Mouse (Mus musculus) MEL (cell line): Measurements from ENCODE around the gene Kif6. TPM values are rescaled to one million over a fixed set of nuclear protein-coding genes. Genes with fewer than 3 reads are reported as not detected.

Experiments
- DNase-seq: peaks from one replicate; pipeline ENCODE4 v3.0.0; 2011; ENCODE audit warnings: low read depth, low spot score
- H3K27ac ChIP-seq: 2 replicates; pipeline ENCODE4 v1.5.1; 2012; ENCODE audit warnings: low read depth, mild to moderate bottlenecking, control low read depth, low read length, moderate library complexity; ENCODE audit not compliant: control insufficient read depth
- H3K27me3 ChIP-seq, 2 experiments: fragments of 150-350 bp in 1 of 2; sonication (generic) in 1 of 2; 2 replicates each; pipeline ENCODE4 v1.6.1; 2012; ENCODE audit warnings: low read length in 2 of 2, mild to moderate bottlenecking in 2 of 2, improper control_type of control experiment in 1 of 2, moderate library complexity in 1 of 2; ENCODE audit not compliant: insufficient read depth in 2 of 2, control insufficient read depth in 1 of 2
- H3K36me3 ChIP-seq, 2 experiments: 2 replicates each; pipeline ENCODE4 v1.6.1; 2012 to 2014; ENCODE audit warnings: low read length in 2 of 2, improper control_type of control experiment in 1 of 2, inconsistent platforms in 1 of 2, mild to moderate bottlenecking in 1 of 2; ENCODE audit not compliant: insufficient read depth in 2 of 2, control insufficient read depth in 1 of 2
- H3K4me1 ChIP-seq, 2 experiments: fragments of 150-350 bp in 1 of 2; sonication (generic) in 1 of 2; 2 replicates each; pipeline ENCODE4 v1.6.1; 2012; ENCODE audit warnings: low read length in 2 of 2, improper control_type of control experiment in 1 of 2, mild to moderate bottlenecking in 1 of 2; ENCODE audit not compliant: insufficient read depth in 2 of 2, control insufficient read depth in 1 of 2
- H3K4me3 ChIP-seq, 2 experiments: fragments of 150-350 bp in 1 of 2; sonication (generic) in 1 of 2; 2 replicates each; pipeline ENCODE4 v1.5.1; 2012; ENCODE audit warnings: low read depth in 2 of 2, low read length in 2 of 2, mild to moderate bottlenecking in 2 of 2, moderate library complexity in 2 of 2, control low read depth in 1 of 2, improper control_type of control experiment in 1 of 2; ENCODE audit not compliant: control insufficient read depth in 1 of 2, insufficient read depth in 1 of 2
- H3K79me2 ChIP-seq: 2 replicates; pipeline ENCODE4 v1.6.1; 2012; ENCODE audit warnings: mild to moderate bottlenecking, low read length, moderate library complexity; ENCODE audit not compliant: control insufficient read depth, poor library complexity, insufficient read depth
- H3K9ac ChIP-seq: 2 replicates; pipeline ENCODE4 v1.6.1; 2012; ENCODE audit warnings: low read depth, mild to moderate bottlenecking, control low read depth, low read length, moderate library complexity; ENCODE audit not compliant: control insufficient read depth, poor library complexity, severe bottlenecking
- H3K9me3 ChIP-seq: fragments of 150-350 bp; sonication (generic); replicated peaks from 2 replicates; pipeline ENCODE4 v1.6.1; 2012; ENCODE audit warnings: mild to moderate bottlenecking, low read length, improper control_type of control experiment, moderate library complexity; ENCODE audit not compliant: insufficient read depth
- BHLHE40 ChIP-seq: IDR thresholded peaks from 2 replicates; pipeline ENCODE4 v1.6.1; 2012; ENCODE audit warnings: low read depth, mild to moderate bottlenecking, inconsistent platforms, low read length, improper control_type of control experiment, borderline replicate concordance
- CHD2 ChIP-seq: IDR thresholded peaks from 2 replicates; pipeline ENCODE4 v1.6.1; 2011; ENCODE audit warnings: low read length, improper control_type of control experiment
- CTCF ChIP-seq, 3 experiments: IDR thresholded peaks in 2 of 3; conservative IDR thresholded peaks in 1 of 3; 2 replicates each; pipeline ENCODE4 v1.5.1; 2011 to 2012; ENCODE audit warnings: low read length in 3 of 3, low read depth in 2 of 3, mild to moderate bottlenecking in 2 of 3, improper control_type of control experiment in 1 of 3, inconsistent platforms in 1 of 3, mixed read lengths in 1 of 3, moderate library complexity in 1 of 3; ENCODE audit not compliant: control insufficient read depth in 1 of 3, insufficient read depth in 1 of 3, poor library complexity in 1 of 3, severe bottlenecking in 1 of 3
- EP300 ChIP-seq, 2 experiments: IDR thresholded peaks; 2 replicates each; pipeline ENCODE4 v1.6.1; 2011; ENCODE audit warnings: improper control_type of control experiment in 2 of 2, low read length in 2 of 2, low read depth in 1 of 2, mild to moderate bottlenecking in 1 of 2
- GABPA ChIP-seq: IDR thresholded peaks from 2 replicates; pipeline ENCODE4 v1.6.1; 2012; ENCODE audit warnings: low read depth, mild to moderate bottlenecking, inconsistent platforms, low read length, improper control_type of control experiment, moderate library complexity
- JUND ChIP-seq: IDR thresholded peaks from 2 replicates; pipeline ENCODE4 v1.6.1; 2011; ENCODE audit warnings: low read depth, mild to moderate bottlenecking, improper control_type of control experiment, low read length
- MAFK ChIP-seq: IDR thresholded peaks from 2 replicates; pipeline ENCODE4 v1.6.1; 2011; ENCODE audit warnings: low read depth, mild to moderate bottlenecking, low read length, improper control_type of control experiment, borderline replicate concordance
- MAX ChIP-seq: IDR thresholded peaks from 2 replicates; pipeline ENCODE4 v1.6.1; 2011; ENCODE audit warnings: low read length, improper control_type of control experiment
- MEF2A ChIP-seq: IDR thresholded peaks from 2 replicates; pipeline ENCODE4 v1.6.1; 2014; ENCODE audit warnings: low read depth, mild to moderate bottlenecking, inconsistent platforms, low read length, improper control_type of control experiment; ENCODE audit not compliant: poor library complexity, insufficient replicate concordance, severe bottlenecking; ENCODE audit errors: extremely low read depth
- MXI1 ChIP-seq: IDR thresholded peaks from 2 replicates; pipeline ENCODE4 v1.6.1; 2011; ENCODE audit warnings: mild to moderate bottlenecking, low read depth, low read length, improper control_type of control experiment
- MYB ChIP-seq: IDR thresholded peaks from 2 replicates; pipeline ENCODE4 v1.6.1; 2011; ENCODE audit warnings: mild to moderate bottlenecking, low read depth, low read length, improper control_type of control experiment
- POLR2A ChIP-seq, 2 experiments: IDR thresholded peaks; 2 replicates each; pipeline ENCODE4 v1.6.1; 2011 to 2012; ENCODE audit warnings: low read length in 2 of 2, mild to moderate bottlenecking in 2 of 2, control low read depth in 1 of 2, improper control_type of control experiment in 1 of 2, low read depth in 1 of 2, moderate library complexity in 1 of 2; ENCODE audit not compliant: control insufficient read depth in 1 of 2, insufficient read depth in 1 of 2, poor library complexity in 1 of 2
- POLR2AphosphoS2 ChIP-seq: IDR thresholded peaks from 2 replicates; pipeline ENCODE4 v1.6.1; 2011; ENCODE audit warnings: low read length, improper control_type of control experiment
- POLR2AphosphoS5 ChIP-seq: IDR thresholded peaks from 2 replicates; pipeline ENCODE4 v1.6.1; 2012; ENCODE audit warnings: low read depth, borderline replicate concordance, mild to moderate bottlenecking, inconsistent platforms, low read length, moderate library complexity, mixed read lengths
- RAD21 ChIP-seq: IDR thresholded peaks from 2 replicates; pipeline ENCODE4 v1.6.1; 2011; ENCODE audit warnings: mild to moderate bottlenecking, low read depth, low read length, improper control_type of control experiment
- SIN3A ChIP-seq: IDR thresholded peaks from 2 replicates; pipeline ENCODE4 v1.6.1; 2012; ENCODE audit warnings: low read length, improper control_type of control experiment, inconsistent platforms
- TCF12 ChIP-seq: IDR thresholded peaks from 2 replicates; pipeline ENCODE4 v1.6.1; 2014; ENCODE audit warnings: low read depth, mild to moderate bottlenecking, inconsistent platforms, low read length, improper control_type of control experiment, moderate library complexity
- USF1 ChIP-seq: IDR thresholded peaks from 2 replicates; pipeline ENCODE4 v1.6.1; 2014; ENCODE audit warnings: low read depth, mild to moderate bottlenecking, inconsistent platforms, low read length, improper control_type of control experiment, moderate library complexity
- ZKSCAN1 ChIP-seq: IDR thresholded peaks from 2 replicates; pipeline ENCODE4 v1.6.1; 2012; ENCODE audit warnings: low read depth, mild to moderate bottlenecking, inconsistent platforms, low read length, improper control_type of control experiment, moderate library complexity
- polyA plus RNA-seq, 2 experiments: library from polyadenylated mRNA; stranded (reverse) in 1 of 2; unstranded in 1 of 2; fragments of >175 nt in 1 of 2; fragments of >200 nt in 1 of 2; gene quantifications; 2 replicates each; pipeline versions ENCODE4 v1.2.1 to v1.2.4; 2012; ENCODE audit warnings: low replicate concordance in 2 of 2, low read depth in 1 of 2; ENCODE audit not compliant: insufficient read length in 2 of 2, insufficient read depth in 1 of 2, missing spikeins in 1 of 2
- total RNA-seq: library from RNA; depleted of rRNA; stranded (reverse); fragments of 300-350 nt; gene quantifications from 2 replicates; pipeline ENCODE4 v1.2.3, GENCODE M21; 2012

The Kif6 gene
- total and polyA plus RNA-seq, 3 experiments = not detected

DNA sequence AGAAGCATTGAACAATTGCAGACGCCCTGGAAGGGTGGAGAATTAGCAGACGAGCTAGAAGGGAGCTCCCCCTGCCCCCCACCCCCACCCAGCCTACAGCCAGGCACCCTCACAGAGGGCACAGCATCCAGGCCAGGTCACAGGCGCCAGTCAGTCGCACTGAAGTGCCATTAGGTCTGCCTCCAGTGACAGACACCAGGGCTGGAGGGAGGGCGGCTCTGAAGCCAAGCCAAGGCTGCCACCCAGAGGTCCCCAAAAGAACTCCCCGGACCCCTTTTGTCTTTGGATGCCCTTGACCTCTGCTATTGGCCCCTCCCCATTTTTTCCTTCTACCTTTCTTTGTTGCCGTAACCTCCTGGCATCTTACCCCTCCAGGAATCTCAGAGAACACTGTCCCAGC lies 274.7 kb downstream of the Kif6 start:
- no peak overlapping the region for H3K27ac ChIP-seq
- TF ChIP-seq CTCF (IDR thresholded peaks at IDR 0.05 in 2 of 3, conservative IDR thresholded peaks at IDR 0.05 in 1 of 3; ENCODE audit: control insufficient read depth in 1 of 3, insufficient read depth in 1 of 3, low read depth in 2 of 3, low read length in 3 of 3, poor library complexity in 1 of 3, severe bottlenecking in 1 of 3) (no peak), EP300 (IDR thresholded peaks at IDR 0.05; ENCODE audit: low read depth in 1 of 2, low read length in 2 of 2) (no peak), BHLHE40 (no peak), MYB (no peak), MAX (no peak), JUND (no peak), POLR2A (IDR thresholded peaks at IDR 0.05; ENCODE audit: control insufficient read depth in 1 of 2, insufficient read depth in 1 of 2, low read depth in 1 of 2, low read length in 2 of 2, poor library complexity in 1 of 2) (no peak), GABPA (no peak), TCF12 (no peak)
- no peak overlapping the region for H3K9ac ChIP-seq

DNA sequence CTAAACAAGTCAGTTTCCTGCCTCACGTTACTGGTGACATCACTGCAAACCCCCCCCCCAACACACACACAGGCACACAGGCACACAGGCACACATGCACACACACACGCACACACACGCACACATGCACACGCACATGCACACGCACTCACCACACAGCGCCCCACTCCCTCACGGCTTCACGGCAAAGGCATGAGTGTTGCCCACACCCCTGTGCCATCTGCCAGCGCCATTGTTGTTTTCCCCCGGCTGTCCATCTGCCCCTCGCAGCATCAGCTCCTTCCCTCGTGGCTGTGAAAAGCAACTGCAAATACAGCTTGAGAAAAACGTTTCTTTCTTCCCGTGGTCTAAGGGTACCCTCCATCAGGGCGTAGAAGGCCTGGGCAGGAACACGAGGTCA lies 275.9 kb downstream of the Kif6 start:
- no peaks in the 10 kb centered on the region for H3K9me3 ChIP-seq
- H3K4me3 ChIP-seq = no peak overlapping the region
- no peaks in the 10 kb centered on the region for H3K27me3 ChIP-seq
- no peaks in the 10 kb centered on the region for H3K79me2 ChIP-seq
- no peaks in the 10 kb centered on the region for H3K36me3 ChIP-seq
- no peak for DNase-seq
- H3K27ac ChIP-seq = no peak overlapping the region
- H3K9ac ChIP-seq = no peak overlapping the region
- TF ChIP-seq SIN3A (no peak), POLR2A (IDR thresholded peaks at IDR 0.05; ENCODE audit: control insufficient read depth in 1 of 2, insufficient read depth in 1 of 2, low read depth in 1 of 2, low read length in 2 of 2, poor library complexity in 1 of 2) (no peak), MAFK (no peak), MXI1 (no peak), POLR2AphosphoS2 (no peak), JUND (no peak), USF1 (no peak), POLR2AphosphoS5 (no peak), MEF2A (no peak), RAD21 (no peak), MAX (no peak), CTCF (IDR thresholded peaks at IDR 0.05 in 2 of 3, conservative IDR thresholded peaks at IDR 0.05 in 1 of 3; ENCODE audit: control insufficient read depth in 1 of 3, insufficient read depth in 1 of 3, low read depth in 2 of 3, low read length in 3 of 3, poor library complexity in 1 of 3, severe bottlenecking in 1 of 3) (no peak), ZKSCAN1 (no peak), CHD2 (no peak)
- TF ChIP-seq, all 39 proteins: peak for 0
- no peaks in the 10 kb centered on the region for H3K4me1 ChIP-seq

More for the DNA sequence above, 274.7 kb downstream of the Kif6 start:
- no peaks in the 10 kb centered on the region for H3K9me3 ChIP-seq
- no peaks in the 10 kb centered on the region for H3K36me3 ChIP-seq
- H3K4me1 ChIP-seq = no peaks in the 10 kb centered on the region
- no peak for DNase-seq
- H3K4me3 ChIP-seq = no peak overlapping the region
- no peaks in the 10 kb centered on the region for H3K79me2 ChIP-seq
- no peaks in the 10 kb centered on the region for H3K27me3 ChIP-seq
